Mouse (Mus musculus) gonadal fat pad, adult 2 months (tissue): ENCODE results near the gene Gpr182. TPM values are rescaled to one million over a fixed set of nuclear protein-coding genes. Genes with fewer than 3 reads are reported as not detected.
"Not testable (repeated sequence)": the region's sequence is repeated elsewhere in the genome, so short reads cannot be mapped to it uniquely, and the experiment has no call there.

ENCODE experiments used
- DNase-seq: peaks from one replicate; pipeline ENCODE4 v3.0.0-alpha.2; 2012; ENCODE audit warnings: low read depth
- polyA plus RNA-seq: library from polyadenylated mRNA; depleted of rRNA; stranded (reverse); fragments of >200 nt; gene quantifications from 2 replicates; pipeline ENCODE4 v1.2.3, GENCODE M21; 2012; rRNA removed

Gpr182 gene
- polyA plus RNA-seq: 5.0 and 5.1 TPM in 2 replicates

DNA sequence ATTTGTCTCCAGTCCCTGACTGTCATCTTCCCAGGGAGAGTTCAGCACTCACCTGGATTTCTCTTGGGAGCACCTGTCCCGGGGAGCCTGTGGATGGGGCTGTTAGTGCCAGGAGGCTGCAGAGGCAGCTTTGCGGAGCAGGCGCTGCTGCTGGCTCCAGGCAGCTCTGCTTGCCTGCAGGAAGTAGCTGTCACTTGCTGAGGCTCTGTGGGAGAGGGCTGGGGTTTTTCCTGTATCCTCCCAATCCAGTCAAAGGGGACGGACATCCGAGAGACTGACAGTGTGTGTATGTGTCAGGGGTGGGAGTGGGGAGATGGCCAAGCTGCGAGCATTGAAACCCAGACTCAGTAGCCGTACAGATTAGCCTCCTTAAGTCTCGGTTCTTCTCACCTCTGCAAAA lies at the start of gene Gpr182:
Gene Gpr182, minus strand, starts transcription at position 185 of the 400 bp plus-strand sequence.
- DNase-seq: no peak

DNA sequence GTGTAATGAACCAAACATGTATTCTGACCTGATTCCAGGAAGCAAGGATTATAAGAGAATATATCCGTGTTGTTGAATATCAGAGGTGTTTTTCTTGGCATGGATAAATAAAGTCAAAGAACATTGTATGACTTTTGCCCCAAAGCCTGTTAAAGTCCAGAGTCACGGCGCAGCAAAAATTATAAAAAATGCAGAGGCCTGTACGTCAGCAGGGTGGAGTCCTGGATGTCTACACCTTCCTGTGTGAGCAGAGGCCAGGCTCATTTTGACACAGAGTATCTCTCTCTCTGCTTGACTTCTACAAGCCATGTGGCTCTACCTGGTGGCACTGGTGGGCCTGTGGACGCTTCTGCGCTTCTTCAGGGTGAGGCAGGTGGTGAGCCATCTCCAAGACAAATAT lies 49.4 kb upstream of the Gpr182 start, which contains the start of gene Rdh16:
Gene Rdh16, plus strand, starts transcription at position 262 of the 400 bp plus-strand sequence.
- no peak for DNase-seq

DNA sequence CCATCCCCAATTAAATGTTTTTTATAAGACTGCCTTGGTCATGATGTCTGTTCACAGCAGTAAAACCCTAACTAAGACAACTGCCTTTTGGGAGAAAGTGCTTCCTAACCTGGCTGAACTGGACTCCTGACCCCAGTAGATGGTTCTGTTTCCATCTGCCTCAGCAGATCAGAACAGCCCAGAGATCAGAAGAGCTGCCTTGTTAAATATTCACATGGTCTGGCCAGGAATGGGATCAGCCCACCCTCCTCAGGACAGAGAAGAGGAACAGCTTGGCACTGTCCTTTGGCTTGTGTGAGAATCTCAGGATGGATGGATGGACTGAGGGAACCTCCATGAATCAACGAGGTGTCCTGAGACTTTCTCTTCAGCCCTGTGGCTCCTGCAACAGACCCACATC lies 47.8 kb upstream of the Gpr182 start:
- DNase-seq: no peak

DNA sequence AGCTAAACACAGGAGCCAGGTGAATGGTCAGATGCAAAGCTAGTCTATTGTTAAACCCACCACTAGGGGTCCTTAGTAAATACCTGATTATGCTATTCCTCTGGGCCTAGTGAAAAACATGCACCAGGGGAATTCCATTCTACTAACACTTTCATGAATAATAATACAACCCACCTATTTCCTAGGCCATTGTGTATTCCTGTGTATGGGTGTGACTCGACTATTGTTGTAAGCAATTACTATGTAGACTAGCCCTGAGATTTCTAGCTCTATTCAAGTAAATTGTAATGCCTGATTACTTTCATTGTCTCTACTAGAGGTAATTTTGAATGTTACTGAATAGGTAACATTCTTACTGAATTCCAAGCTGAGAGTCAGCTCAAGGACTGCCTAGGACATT lies 33.9 kb upstream of the Gpr182 start:
- not testable (repeated sequence) for DNase-seq

DNA sequence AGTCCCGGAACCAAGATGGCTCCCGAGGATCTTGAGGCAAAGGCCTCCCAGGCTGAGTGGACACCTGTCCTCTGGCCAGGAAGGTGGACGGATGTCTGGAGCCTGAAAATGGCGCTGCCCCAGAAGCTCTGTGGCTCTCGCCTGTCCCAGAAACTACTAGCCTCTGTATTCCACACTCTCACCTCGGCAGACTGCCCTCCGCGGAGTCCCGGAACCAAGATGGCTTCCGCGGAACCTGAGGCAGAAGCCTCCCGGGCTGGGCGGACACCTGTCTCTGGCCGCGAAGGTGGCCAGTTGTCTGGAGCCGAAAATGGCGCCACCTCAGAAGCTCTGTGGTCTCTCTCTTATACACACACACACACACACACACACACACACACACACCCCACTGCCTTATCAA lies 30.8 kb upstream of the Gpr182 start:
- DNase-seq: not testable (repeated sequence)

DNA sequence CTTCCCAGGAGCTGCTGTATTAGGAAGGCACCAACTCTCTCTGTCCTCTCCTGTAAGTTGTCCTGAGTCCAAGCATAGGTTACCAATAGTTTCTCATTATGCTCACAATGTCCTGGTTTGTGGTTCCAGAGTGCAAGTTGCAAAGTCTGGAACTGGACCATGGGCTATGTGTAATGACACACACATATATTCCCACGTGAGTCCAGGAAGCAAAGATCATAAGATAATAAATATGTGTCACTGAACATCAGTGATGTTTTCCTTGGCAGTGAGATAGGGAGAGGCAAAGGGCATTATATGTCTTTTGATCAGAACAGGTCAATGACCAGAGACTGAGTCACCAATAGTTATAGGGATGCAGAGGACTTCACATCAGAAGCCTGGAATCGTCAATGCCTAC lies 24.5 kb upstream of the Gpr182 start, which contains the start of gene Rdh9:
Gene Rdh9, plus strand, starts transcription at position 376 of the 400 bp plus-strand sequence.
- no peak for DNase-seq

DNA sequence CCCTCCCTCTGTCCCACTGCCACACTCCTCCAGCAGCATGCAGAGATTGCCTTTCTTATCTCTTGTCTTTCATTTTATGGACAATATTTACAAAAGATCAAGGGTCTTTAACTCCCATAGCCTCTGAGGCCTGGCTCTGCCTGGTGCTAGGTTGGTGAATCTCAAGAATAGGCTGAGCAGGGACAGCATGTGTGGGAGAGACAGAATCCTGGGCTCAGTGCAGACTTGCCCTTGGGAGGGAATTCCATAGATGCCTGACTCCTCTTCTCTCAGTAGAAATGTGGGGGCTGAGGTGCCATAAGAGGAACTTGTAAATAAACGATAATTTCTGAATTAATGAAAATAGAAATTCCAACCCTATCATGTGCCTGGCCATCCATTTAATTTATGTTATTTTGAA lies 15.0 kb upstream of the Gpr182 start:
- DNase-seq: no peak

DNA sequence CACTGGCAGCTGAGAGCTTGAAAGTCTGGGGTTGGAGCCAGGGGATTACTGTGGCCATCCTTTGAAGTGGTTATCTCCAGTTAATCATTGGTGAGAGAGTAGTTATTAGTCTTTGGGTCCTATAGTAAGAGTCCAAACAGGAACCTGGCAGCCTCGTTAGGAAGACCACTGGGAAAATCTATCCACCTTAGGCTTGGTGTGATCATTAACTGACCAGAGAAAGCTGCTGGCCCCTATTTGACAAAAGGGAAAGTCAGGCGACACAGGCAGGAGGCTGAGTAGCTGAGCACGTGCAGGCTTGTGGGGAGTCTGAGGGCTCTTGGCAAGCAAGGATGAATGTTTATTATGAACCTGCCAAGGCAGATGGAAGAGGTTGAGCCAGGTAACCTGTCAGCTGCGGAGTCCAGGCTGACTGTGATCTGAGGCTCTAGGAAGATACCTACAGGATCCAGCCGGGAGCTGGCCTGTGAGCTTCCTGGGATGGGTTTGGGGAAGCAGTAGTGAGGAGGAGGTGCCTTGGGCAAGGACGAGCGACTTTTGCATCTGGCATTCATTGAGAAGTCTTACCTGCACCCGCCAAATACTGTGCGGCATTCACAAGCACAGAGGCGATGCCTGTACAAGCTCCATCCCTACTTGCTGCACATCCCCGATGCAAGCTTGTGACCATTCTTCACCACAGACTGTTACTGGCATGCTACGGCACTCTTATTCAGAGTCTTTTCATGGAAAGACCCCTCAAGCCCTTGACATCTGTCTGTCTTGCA lies 12.6 kb upstream of the Gpr182 start:
- DNase-seq: no peak

DNA sequence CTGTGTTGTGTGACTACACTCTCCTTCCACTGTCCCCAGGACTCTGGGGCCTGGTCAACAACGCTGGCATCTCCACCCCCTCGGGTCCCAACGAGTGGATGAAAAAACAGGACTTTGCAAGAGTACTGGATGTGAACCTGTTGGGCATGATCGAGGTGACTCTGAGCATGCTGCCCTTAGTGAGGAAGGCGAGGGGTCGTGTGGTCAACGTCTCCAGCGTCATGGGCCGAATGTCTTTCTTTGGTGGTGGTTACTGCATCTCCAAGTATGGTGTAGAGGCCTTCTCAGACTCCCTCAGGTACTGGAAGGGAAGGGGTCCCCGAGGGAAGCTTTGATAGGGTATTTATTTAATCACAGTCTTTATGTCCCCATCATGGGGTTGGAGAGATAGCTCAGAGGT lies 11.4 kb upstream of the Gpr182 start:
- DNase-seq: not testable (repeated sequence)

DNA sequence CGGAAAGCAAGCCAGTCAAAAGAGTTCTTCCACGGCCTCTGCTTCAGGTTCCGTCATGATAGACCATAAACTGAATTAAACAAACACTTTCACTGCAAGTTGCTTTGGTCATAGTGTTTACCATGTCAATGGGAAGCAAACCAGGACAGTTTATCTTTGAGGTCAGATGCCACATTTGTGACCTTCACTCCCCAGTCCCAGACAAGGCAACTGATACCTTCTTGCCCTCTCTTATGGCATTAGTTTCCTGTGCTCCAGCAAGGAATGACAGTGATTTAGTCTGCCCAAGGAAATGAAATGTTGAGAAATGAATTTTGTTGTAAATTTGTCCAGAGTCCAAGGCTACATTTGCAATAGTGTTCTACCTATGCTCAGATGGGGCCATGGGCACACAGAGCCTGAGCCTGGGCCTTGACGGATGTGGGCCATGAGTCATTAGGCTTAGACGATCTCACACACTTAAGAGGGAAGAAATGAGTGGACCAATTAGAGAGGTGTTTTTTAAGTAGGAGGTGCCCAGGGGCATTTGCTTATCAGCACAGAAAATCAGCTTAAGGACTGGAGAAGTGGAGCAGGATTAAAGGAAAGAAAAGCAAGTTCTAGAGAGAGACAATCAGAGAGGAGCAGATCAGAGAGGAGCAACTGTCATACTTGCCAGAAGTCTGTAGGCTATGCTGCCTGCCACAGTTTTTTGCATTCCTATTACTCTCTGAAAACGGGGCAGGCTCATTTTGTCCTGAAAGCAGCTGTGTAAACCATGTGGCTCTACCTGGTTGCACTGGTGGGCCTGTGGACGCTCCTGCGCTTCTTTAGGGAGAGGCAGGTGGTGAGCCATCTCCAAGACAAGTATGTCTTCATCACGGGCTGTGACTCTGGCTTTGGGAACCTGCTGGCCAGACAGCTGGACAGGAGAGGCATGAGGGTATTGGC lies 7.9 kb upstream of the Gpr182 start, which contains the start of the genes Rdh1 and Rdh16f1:
Gene Rdh1, plus strand, starts transcription at position 541 of the 930 bp plus-strand sequence.
Gene Rdh16f1, plus strand, starts transcription at position 607 of the 930 bp plus-strand sequence.
- peak; percentile 97 for DNase-seq

DNA sequence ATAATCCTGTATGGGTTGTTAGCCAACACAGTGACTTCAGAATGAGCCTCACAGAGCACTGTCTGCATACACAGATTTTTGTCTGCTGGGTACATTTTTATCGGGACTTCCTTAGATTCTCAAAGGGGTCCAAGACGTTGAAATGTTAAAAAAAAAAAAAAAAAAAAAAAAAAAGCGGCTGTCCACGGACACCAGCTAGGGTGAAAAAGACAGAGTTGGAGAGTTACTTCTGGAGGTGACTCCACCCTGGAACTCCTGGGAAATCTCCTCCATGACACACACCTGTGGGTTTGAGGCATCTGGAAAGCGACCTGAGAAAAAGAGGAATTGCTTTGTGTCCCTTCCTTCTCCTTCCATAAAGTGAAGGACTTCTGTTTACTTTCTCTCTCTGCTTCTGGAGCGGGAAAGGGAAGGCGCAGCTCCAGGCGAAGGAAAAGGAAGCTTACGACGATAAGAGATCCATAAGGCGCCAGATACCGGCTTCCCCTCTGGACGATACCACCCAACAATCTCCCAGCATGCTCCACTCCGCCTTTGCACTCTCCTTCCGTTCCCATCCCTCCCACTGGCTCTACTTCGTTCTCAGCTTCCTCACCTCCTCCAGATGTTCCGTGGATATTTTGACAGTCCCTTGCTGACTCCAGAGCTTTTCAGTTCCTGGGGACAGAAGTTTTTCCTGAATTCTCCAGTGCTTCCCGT lies 4.4 kb upstream of the Gpr182 start:
- DNase-seq: no peak

DNA sequence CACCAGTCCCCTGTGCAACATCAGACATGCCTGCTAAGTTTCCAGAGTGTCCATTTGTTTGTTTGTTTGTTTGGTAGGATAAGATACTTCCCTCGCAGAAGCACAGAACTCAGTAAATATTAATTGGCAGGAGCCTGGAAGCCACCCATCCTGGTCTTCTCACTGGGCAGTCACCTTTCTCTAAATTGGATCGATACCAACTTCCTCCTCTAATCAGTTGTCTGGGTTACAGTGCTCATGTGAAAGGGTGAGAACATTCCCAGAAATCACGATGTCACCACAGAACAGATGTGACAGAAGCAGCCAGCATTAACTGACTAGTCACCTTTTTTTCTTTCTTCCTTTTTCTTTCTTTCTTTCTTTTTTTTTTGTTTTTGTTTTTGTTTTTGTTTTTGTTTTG lies 3.7 kb upstream of the Gpr182 start:
- DNase-seq: no peak

DNA sequence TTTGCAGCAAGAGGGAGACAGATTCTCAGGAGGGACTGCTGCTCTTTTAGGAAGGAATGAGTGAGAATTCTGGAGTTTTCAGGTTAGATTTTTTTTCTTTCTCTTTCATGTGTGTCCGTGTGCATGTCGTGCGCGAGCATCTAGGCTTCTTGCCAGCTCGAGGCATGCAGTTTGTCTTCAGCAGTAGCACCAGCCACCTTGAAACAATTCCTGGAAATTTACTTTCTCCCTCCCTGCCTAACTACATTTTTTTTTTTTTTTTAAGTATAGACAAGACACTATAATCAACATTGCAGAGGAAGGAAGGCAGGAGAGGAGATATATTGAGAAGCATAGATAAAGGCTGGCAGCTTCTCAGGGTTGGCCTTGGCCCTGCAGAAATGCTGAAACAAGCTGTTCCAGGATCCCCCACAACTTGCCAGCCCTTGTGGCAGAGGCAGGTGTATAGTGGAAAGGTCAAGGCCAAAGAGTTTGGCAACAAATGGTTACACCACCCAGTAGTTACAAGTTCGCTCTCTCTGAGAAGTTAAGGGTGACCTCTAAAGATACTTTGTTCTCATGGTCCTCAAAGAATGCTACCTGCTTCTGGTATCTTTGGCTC lies 3.1 kb upstream of the Gpr182 start:
- DNase-seq: no peak

DNA sequence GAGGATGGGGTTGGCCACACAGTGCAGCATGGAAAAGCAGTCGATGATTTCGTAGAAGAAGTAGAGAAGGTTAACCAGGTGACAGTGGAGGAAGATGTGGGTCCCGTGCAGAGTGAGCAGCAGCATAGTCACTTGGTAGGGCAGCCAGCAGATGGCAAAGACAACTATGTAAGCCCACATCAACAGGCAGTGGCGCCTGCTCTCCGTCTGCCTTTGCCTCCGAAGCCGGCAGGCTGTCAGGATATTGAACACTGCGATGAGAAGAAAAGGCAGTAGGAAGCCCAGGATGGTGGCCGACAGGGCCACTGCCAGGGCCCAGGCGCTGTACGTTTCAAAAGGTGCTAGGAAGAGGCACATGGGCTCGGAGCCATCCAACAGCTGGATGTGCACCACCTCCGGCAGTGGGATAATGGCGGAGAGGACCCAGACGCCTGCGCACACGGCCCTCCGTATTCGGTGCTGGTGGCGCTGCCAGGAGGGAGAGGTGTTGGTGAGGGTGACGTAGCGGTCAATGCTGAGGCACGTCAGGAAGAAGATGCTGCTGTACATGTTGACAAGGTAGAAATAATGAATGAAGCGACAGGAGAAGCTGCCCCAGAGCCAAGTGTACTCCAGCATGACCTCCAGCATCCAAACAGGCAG lies 1.3 kb downstream of the Gpr182 start:
- DNase-seq: no peak

DNA sequence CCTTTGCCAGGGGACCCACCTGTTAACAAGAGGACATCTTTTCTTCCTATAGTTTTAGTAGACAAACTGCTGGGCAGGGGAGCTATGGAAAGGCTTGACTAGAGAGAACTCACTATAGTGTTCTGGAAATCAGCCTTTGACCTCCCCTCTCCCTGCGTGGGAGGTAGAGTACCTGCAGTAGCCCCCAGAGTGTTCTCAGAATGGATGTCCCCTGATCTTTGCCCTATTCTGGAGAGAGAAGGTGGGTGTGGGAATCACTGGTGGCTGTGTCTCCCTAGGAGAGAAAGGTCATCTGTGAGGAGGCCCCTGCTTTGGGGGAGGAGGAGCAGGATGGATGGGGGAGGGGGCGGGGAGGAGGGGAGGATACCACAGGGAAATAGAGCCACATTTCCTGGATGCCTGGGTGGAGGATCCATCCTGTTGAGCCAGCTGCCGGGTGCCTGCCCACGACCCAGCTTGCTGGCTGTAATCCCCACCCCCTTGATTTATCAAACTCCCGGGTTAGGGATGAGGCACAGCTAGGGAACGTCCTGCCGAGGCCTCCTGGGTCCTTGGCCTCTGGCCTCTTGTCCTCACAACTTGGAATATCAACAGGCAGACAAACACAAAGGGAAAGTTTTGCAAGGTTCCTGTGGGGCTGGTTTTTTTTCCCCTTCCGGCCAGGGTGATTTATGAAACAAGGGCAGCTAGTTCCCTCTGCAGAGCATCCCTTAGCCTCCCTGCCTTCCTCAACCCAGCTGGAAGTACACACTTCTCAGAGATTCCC lies 2.5 kb downstream of the Gpr182 start:
- DNase-seq: no peak

DNA sequence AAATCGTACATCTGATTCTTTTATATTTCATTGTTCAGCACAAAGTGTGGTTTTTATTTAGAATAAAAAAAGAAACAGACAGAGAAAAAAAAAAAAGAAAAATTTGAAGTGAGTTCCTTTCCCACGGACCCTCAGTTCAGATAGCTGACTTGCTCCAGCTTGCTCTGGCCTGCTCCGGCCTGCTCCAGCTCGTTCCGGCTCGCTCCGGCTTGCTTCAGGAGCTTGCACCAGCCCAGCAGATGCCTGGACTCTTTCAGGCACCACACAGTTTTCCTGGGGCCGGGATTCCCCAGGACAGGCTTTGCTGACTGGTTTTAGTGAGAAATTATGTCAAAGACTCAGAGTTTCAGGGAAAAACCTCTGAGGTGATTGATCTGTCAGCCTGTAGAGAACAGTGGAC lies 4.3 kb downstream of the Gpr182 start:
- DNase-seq: no peak

DNA sequence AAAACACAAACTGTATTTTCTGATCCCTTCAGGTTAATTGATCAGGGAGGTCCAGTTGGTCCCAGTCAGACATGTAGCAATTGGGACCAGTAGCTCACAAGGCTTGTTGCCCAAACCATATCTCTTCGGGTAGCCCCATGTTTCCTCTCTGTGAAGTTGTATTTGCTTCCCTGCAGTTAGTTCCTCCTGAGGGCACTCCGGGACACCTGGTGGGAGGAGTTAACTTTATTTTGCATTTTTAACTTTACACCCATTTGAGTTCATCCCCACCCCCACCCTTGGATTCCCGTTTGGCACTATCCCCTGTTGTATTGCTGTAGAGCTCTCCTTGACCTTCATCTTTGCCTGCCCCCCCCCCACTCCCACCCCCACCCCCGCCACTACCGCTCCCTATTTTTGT lies 5.6 kb downstream of the Gpr182 start:
- no peak for DNase-seq

DNA sequence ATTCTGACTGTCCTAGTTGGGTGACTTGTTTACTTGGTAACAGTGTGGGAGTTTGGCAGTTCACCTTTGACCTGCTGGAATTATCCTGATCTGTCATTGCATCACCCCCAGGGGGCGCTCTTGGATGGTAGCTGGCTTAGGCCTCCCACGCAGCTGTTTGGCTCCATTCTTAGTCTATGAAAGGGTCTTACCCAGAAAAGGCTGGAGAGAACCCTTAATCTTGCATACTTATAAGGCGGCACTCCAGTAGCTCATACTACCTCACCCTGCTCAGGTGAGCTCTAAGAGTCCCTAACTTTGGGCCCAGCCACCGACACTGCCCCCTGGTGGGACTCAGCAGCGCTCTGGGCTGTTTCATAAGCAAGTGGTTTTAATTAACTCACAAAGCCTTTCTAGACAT lies 6.9 kb downstream of the Gpr182 start:
- DNase-seq: no peak

DNA sequence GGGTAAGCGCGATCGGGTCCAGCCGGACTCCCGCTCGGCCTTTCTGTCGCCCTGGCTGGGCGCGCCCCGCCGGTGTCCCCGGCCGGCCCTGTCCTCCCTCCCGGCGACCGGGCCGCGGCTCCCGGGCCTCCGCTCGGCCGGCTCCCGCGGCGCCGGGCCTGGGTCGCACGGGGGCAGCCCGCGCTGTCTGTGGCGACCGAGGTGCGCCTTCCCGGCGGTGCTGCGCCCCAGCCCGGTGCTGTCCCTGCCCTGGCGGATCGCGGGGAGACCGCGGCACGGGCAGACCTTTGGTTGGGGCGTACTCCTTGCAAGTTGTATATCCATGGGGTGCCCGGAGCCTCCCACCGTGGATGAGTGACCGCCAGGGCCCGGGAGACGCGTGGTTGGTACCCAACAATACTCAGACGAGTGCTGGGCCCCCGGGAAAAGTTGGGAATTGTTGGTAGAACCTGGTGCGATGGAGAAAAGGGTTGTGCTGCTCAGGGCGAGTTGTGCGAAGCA lies 11.8 kb downstream of the Gpr182 start:
- no peak for DNase-seq

DNA sequence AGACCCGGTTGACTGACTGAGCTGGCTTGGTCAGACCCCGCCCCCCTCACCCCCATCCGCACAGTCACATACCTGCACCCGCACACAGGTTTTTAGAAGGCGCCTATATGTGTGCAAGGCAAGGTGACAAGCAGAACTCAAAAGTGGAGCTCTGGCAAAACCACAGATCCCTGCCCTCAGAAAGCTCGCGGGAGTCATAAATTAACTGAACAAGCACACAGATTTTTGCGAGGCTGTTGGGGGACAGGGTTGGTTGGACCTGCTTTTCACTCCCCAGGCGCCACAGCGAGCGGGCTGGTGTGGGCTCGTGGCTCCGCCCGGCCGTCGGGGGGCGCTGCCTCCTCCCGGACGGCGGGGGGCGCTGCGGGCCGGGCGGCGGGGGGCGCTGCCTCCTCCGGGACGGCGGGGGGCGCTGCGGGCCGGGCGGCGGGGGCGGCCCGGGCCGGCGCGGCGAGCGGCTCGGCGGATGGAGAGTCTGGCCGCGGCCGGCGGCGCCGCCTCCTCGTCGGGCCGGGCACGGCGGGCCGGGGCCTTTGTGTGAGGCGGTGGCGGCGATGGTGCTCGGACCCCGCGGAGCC lies 12.4 kb downstream of the Gpr182 start, which contains the start of gene Zbtb39:
Gene Zbtb39, plus strand, starts transcription at position 456 of the 578 bp plus-strand sequence.
- DNase-seq: no peak
